ENCODE assay signal across 7 mouse cellular contexts in genomic region chr13:62129432-62130171, GRCm38 (mm10). TPM values are rescaled to one million over a fixed set of nuclear protein-coding genes. Genes with fewer than 3 reads are reported as not detected.
A peak's percentile ranks its signal among the peaks of the same experiment; 100 is the strongest.
DNase-seq lines count a peak whose midpoint lies in the region; ATAC-seq lines count a peak whose summit lies in the region.
"Not testable (repeated sequence)": the region's sequence is repeated elsewhere in the genome, so short reads cannot be mapped to it uniquely, and the experiment has no call there.

Zfp808 (plus strand) TSS chr13:62129886.

- H3K9me3 ChIP-seq in embryonic facial prominence, embryonic 12.5 days: not testable (repeated sequence)

- H3K4me3 ChIP-seq in embryonic facial prominence, embryonic 12.5 days: peak within 1 kb of the TSS; percentile 60

- peak; percentile 65 for DNase-seq in adrenal gland, postnatal 14 days
- DNase-seq in heart, adult 18-20 months: peak; percentile 73 to 76
- peak; percentile 70 for DNase-seq in kidney, adult 11 months
- DNase-seq in left cerebral cortex, postnatal 36 days (ENCODE audit: low spot score in 2 of 2): peak; percentile 23 to 33
- peak; percentile 47 for DNase-seq in mesoderm, embryonic 11.5 days (ENCODE audit: low read depth, low spot score)
- DNase-seq in right cerebral cortex, postnatal 4 days: peak; percentile 8

- H3K9ac ChIP-seq in embryonic facial prominence, embryonic 12.5 days: peak within 1 kb of the TSS; percentile 63

- H3K36me3 ChIP-seq in embryonic facial prominence, embryonic 12.5 days: not testable (repeated sequence)

- H3K27ac ChIP-seq in embryonic facial prominence, embryonic 12.5 days: not testable (repeated sequence)

- 5% methylated on average over 21 of the region's 21 CpGs for WGBS in embryonic facial prominence, embryonic 12.5 days

- intact Hi-C loops in left cerebral cortex, postnatal 36 days (cut with DNase I): not testable (repeated sequence)

- 0 out of 2 replicates have a peak, but pooled peaks have one; percentile 22 for ATAC-seq in embryonic facial prominence, embryonic 12.5 days (ENCODE audit: insufficient number of reproducible peaks, insufficient read depth, low FRiP score, low TSS enrichment)

- H3K4me1 ChIP-seq in embryonic facial prominence, embryonic 12.5 days: not testable (repeated sequence)

- not testable (repeated sequence) for H3K27me3 ChIP-seq in embryonic facial prominence, embryonic 12.5 days

- peak within 1 kb of the TSS; percentile 44 for H3K4me2 ChIP-seq in embryonic facial prominence, embryonic 12.5 days (replicated peaks)

RNA-seq across cellular contexts. Expression of gene Zfp808, which starts in this region (rescaled TPM):
- total RNA-seq in adrenal gland, postnatal 14 days (2021): 4.9 and 8.9 TPM in 2 replicates
- 14.7 and 15.5 TPM in 2 replicates for polyA plus RNA-seq in embryonic facial prominence, embryonic 12.5 days (2016; fragmentation: Nextera tagmentation; extraction: Ambion mirVana)
- total RNA-seq in heart, adult 18-20 months (2021): 1 to 10 TPM; 2.5 to 3.1 TPM
- total RNA-seq in left cerebral cortex, postnatal 36 days (2021): 1 to 10 TPM; 3.7 to 3.8 TPM

Comparison
In these comparisons a context has a peak if more than half of its experiments do, and no peak if none do; other contexts are left out.
1. DNase-seq: peak in every context shown above with its lines; median percentile 74 in heart, adult 18-20 months; 70 in kidney, adult 11 months; 65 in adrenal gland, postnatal 14 days; 47 in mesoderm, embryonic 11.5 days; 28 in left cerebral cortex, postnatal 36 days; 8 in right cerebral cortex, postnatal 4 days.